Mouse (Mus musculus): ENCODE data around the gene Smn1. TPM values are rescaled to one million over a fixed set of nuclear protein-coding genes. Genes with fewer than 3 reads are reported as not detected.

Gene Smn1
- 9.9 TPM for polyA plus RNA-seq (2015; fragmentation: Illumina TruSeq; extraction: RNeasy Lipid Tissue Mini Kit (QIAGEN cat#74804); ENCODE audit: insufficient read depth, low read depth, low replicate concordance)

DNA sequence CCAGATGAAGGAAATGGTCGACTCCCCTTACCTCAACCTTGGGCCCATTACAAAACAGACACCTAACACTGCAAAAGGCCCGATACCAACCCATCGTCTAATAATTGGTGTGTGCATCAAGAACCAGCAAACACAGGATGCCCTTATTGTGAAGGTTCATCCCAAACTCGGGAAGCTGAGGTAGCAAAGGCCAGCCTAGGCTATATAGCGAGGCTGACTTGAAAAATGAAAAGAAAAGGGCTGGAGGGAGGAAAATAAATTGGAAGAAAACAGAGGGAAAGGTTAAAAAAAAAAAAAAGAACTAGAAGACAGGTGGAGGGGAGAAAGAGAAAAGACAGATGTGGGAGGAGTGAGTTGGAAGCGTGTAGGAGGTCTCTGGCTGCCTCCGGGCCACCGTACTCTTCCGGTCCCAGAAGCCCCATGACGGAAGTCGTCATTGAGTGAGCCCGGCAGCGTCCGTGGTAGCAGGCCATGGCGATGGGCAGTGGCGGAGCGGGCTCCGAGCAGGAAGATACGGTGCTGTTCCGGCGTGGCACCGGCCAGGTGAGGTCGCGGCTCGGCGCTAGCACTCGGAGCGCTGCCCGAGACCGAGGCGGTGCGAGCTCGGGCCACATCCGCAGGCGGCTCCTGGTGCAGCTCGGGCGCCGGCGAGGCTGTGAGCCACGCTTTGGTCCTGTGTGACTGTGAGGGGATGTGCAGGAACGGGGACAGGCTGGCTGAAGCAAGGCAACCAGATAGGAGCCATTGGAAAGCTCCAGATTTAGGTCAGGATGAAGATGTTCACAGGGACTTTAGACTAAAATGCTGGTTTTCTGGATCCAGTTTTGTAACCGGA is at the start of gene Smn1:
Gene Smn1 (plus strand): TSS at position 430 of the 835 bp plus-strand sequence.

GRCm38 (mm10) chr13:100103748-100104254 is 20.9 kb upstream of the Smn1 start, which contains the start of gene Bdp1:
TSS of gene Bdp1 (minus strand) at chr13:100104070.

GRCm38 (mm10) chr13:100107652-100108472 is 16.8 kb upstream of the Smn1 start, which contains the start of gene Serf1:
TSS of gene Serf1 (plus strand) at chr13:100108012.

Other genes with a start within 250 kb of the Smn1 start
- not detected for gene Cartpt, start 223.8 kb upstream of the Smn1 start, polyA plus RNA-seq (2015; fragmentation: Illumina TruSeq; extraction: RNeasy Lipid Tissue Mini Kit (QIAGEN cat#74804); ENCODE audit: insufficient read depth, low read depth, low replicate concordance)
- 13.0 TPM for gene Mccc2, start 109.2 kb upstream of the Smn1 start, polyA plus RNA-seq (2015; fragmentation: Illumina TruSeq; extraction: RNeasy Lipid Tissue Mini Kit (QIAGEN cat#74804); ENCODE audit: insufficient read depth, low read depth, low replicate concordance)
- gene Bdp1, start 20.8 kb upstream of the Smn1 start, polyA plus RNA-seq (2015; fragmentation: Illumina TruSeq; extraction: RNeasy Lipid Tissue Mini Kit (QIAGEN cat#74804); ENCODE audit: insufficient read depth, low read depth, low replicate concordance) = 4.8 TPM
- gene Serf1, start 16.8 kb upstream of the Smn1 start, polyA plus RNA-seq (2015; fragmentation: Illumina TruSeq; extraction: RNeasy Lipid Tissue Mini Kit (QIAGEN cat#74804); ENCODE audit: insufficient read depth, low read depth, low replicate concordance) = 17.2 TPM
- gene Naip2, start 77.2 kb downstream of the Smn1 start, polyA plus RNA-seq (2015; fragmentation: Illumina TruSeq; extraction: RNeasy Lipid Tissue Mini Kit (QIAGEN cat#74804); ENCODE audit: insufficient read depth, low read depth, low replicate concordance) = 0.90 TPM
- 0.50 TPM for gene Naip5, start 121.5 kb downstream of the Smn1 start, polyA plus RNA-seq (2015; fragmentation: Illumina TruSeq; extraction: RNeasy Lipid Tissue Mini Kit (QIAGEN cat#74804); ENCODE audit: insufficient read depth, low read depth, low replicate concordance)
- gene Naip6, start 192.8 kb downstream of the Smn1 start, polyA plus RNA-seq (2015; fragmentation: Illumina TruSeq; extraction: RNeasy Lipid Tissue Mini Kit (QIAGEN cat#74804); ENCODE audit: insufficient read depth, low read depth, low replicate concordance) = 0.87 TPM